Mouse (Mus musculus): ENCODE results near the gene Sos2.
A peak's percentile ranks its signal among the peaks of the same experiment; 100 is the strongest.

GRCm38 (mm10) chr12:69696746-69697145, 15.1 kb upstream of the Sos2 start:
- TF ChIP-seq CTCF (IDR thresholded peaks at IDR 0.05 in 2 of 3, conservative IDR thresholded peaks at IDR 0.05 in 1 of 3; ENCODE audit: control insufficient read depth in 1 of 3, insufficient read depth in 1 of 3, low read depth in 2 of 3, low read length in 3 of 3, poor library complexity in 1 of 3, severe bottlenecking in 1 of 3) = peak; percentile 5 to 75 (median 62); a peak in 4 of 6 replicates
- no peak for TF ChIP-seq CHD1 (IDR thresholded peaks at IDR 0.05; ENCODE audit: low read depth, low read length)
- TF ChIP-seq ELF1 (IDR thresholded peaks at IDR 0.05; ENCODE audit: low read depth, low read length) = no peak
- TF ChIP-seq EP300 (IDR thresholded peaks at IDR 0.05; ENCODE audit: low read depth in 1 of 2, low read length in 2 of 2) = no peak
- TF ChIP-seq MAX (IDR thresholded peaks at IDR 0.05; ENCODE audit: low read length) = no peak
- TF ChIP-seq ZMIZ1 (IDR thresholded peaks at IDR 0.05; ENCODE audit: low read depth, low read length) = no peak
- TF ChIP-seq POLR2A (IDR thresholded peaks at IDR 0.05; ENCODE audit: control insufficient read depth in 1 of 2, insufficient read depth in 1 of 2, low read depth in 1 of 2, low read length in 2 of 2, poor library complexity in 1 of 2) = no peak
- TF ChIP-seq TAL1 (IDR thresholded peaks at IDR 0.05; ENCODE audit: low read length) = no peak
- TF ChIP-seq MAZ (IDR thresholded peaks at IDR 0.05; ENCODE audit: low read depth, low read length) = no peak
- no peak for TF ChIP-seq ZKSCAN1 (IDR thresholded peaks at IDR 0.05; ENCODE audit: low read depth, low read length)
- TF ChIP-seq UBTF (IDR thresholded peaks at IDR 0.05; ENCODE audit: borderline replicate concordance, insufficient read depth, low read depth, low read length) = no peak
- no peak for TF ChIP-seq ETS1 (IDR thresholded peaks at IDR 0.05; ENCODE audit: low read depth, low read length)
- TF ChIP-seq TCF12 (IDR thresholded peaks at IDR 0.05; ENCODE audit: low read depth, low read length) = no peak
